Mouse (Mus musculus): ENCODE data around the gene Gm10142. TPM values are rescaled to one million over a fixed set of nuclear protein-coding genes. Genes with fewer than 3 reads are reported as not detected.
"Not testable (repeated sequence)": the region's sequence is repeated elsewhere in the genome, so short reads cannot be mapped to it uniquely, and the experiment has no call there.

Gene Gm10142
- polyA plus RNA-seq, 1 experiment from 2014 or later, result not detected

GRCm38 (mm10) chr10:77750686-77751085, 35.1 kb downstream of the Gm10142 start:
- H3K27ac ChIP-seq; H3K9me3 ChIP-seq; H3K4me3 ChIP-seq; H3K4me1 ChIP-seq (replicated peaks); H3K4me2 ChIP-seq; H3K27me3 ChIP-seq; ATAC-seq (ENCODE audit: low FRiP score); H3K9ac ChIP-seq; H3K36me3 ChIP-seq: not testable (repeated sequence)
- WGBS, result 86% methylated on average over 1 of the region's 1 CpGs

GRCm38 (mm10) chr10:77751254-77751653, 35.6 kb downstream of the Gm10142 start, which contains the start of gene Gm9736:
TSS of gene Gm9736 (minus strand) at chr10:77751354.
- not testable (repeated sequence) for H3K4me2 ChIP-seq; H3K4me1 ChIP-seq (replicated peaks); H3K9me3 ChIP-seq; H3K9ac ChIP-seq; H3K36me3 ChIP-seq; H3K27ac ChIP-seq; H3K4me3 ChIP-seq; H3K27me3 ChIP-seq; ATAC-seq (ENCODE audit: low FRiP score)
- WGBS, result 76% methylated on average over 1 of the region's 1 CpGs

GRCm38 (mm10) chr10:77752312-77752711, 36.7 kb downstream of the Gm10142 start:
- H3K4me1 ChIP-seq (replicated peaks); H3K9ac ChIP-seq; H3K27me3 ChIP-seq; H3K27ac ChIP-seq; H3K36me3 ChIP-seq; H3K4me3 ChIP-seq; H3K4me2 ChIP-seq; ATAC-seq (ENCODE audit: low FRiP score); H3K9me3 ChIP-seq: not testable (repeated sequence)
- WGBS, result 63% methylated on average over 3 of the region's 3 CpGs

DNA sequence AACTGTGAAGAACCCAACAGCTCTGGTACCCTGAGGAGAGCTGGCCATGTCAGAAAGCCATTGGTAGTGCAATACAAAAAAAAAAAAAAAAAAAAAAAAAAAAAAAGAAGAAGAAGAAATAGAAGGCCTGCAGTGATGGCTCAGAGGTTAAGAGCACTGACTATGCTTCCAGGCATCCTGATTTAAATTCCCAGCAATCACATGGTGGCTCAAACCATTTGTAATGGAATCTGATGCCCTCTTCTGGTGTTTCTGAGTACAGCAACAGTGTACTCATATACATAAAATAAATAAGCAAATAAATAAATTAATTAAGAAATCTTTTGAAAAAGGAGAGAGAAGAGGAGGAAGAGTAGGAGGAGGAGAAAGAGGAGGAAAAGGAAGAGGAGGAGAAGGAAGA, 37.8 kb downstream of the Gm10142 start:
- Histone ChIP-seq H3K27ac (no peak overlapping the region), H3K4me1 (replicated peaks) (no peaks in the 10 kb centered on the region), H3K9me3 (no peaks in the 10 kb centered on the region), H3K9ac (no peak overlapping the region), H3K4me2 (no peak overlapping the region), H3K27me3 (no peaks in the 10 kb centered on the region), H3K36me3 (no peaks in the 10 kb centered on the region), H3K4me3 (no peak overlapping the region)
- no peak for ATAC-seq (ENCODE audit: low FRiP score)

- H3K4me2 ChIP-seq; H3K36me3 ChIP-seq; H3K27ac ChIP-seq; ATAC-seq (ENCODE audit: low FRiP score); H3K9me3 ChIP-seq; H3K4me1 ChIP-seq (replicated peaks); H3K27me3 ChIP-seq; H3K4me3 ChIP-seq; H3K9ac ChIP-seq: not testable (repeated sequence)
- no CpG with 5 or more reads among the region's 1 CpGs for WGBS
Observed at GRCm38 (mm10) chr10:77759582-77759981, 44.0 kb downstream of the Gm10142 start, which contains the start of gene Gm3233. TSS of gene Gm3233 (minus strand) at chr10:77759682.

Other genes with a start within 250 kb of the Gm10142 start
- gene Fam207a, start 200.0 kb upstream of the Gm10142 start, polyA plus RNA-seq (2015; fragmentation: Nextera tagmentation; extraction: Ambion mirVana), result 41.2 and 41.8 TPM in 2 replicates
- 0.67 and 0.90 TPM in 2 replicates for gene Itgb2, start 185.6 kb upstream of the Gm10142 start, polyA plus RNA-seq (2015; fragmentation: Nextera tagmentation; extraction: Ambion mirVana)
- 69.0 and 71.9 TPM in 2 replicates for gene Pttg1ip, start 134.1 kb upstream of the Gm10142 start, polyA plus RNA-seq (2015; fragmentation: Nextera tagmentation; extraction: Ambion mirVana)
- 271 and 274 TPM in 2 replicates for gene Sumo3, start 109.7 kb upstream of the Gm10142 start, polyA plus RNA-seq (2015; fragmentation: Nextera tagmentation; extraction: Ambion mirVana)
- 2.1 and 3.4 TPM in 2 replicates for gene Gm49325, start 109.6 kb upstream of the Gm10142 start, polyA plus RNA-seq (2015; fragmentation: Nextera tagmentation; extraction: Ambion mirVana)
- gene Ube2g2, start 93.5 kb upstream of the Gm10142 start, polyA plus RNA-seq (2015; fragmentation: Nextera tagmentation; extraction: Ambion mirVana), result 94.5 and 95.0 TPM in 2 replicates
- gene Tspear, start 29.2 kb upstream of the Gm10142 start, polyA plus RNA-seq (2015; fragmentation: Nextera tagmentation; extraction: Ambion mirVana), result 0.74 and 0.82 TPM in 2 replicates
- not detected in 2 replicates for gene Gm19402, start 25.1 kb upstream of the Gm10142 start, polyA plus RNA-seq (2015; fragmentation: Nextera tagmentation; extraction: Ambion mirVana)
- gene Gm9508, start 18.6 kb upstream of the Gm10142 start, polyA plus RNA-seq (2015; fragmentation: Nextera tagmentation; extraction: Ambion mirVana), result not detected in 2 replicates
- gene Gm10272, start 9.2 kb upstream of the Gm10142 start, polyA plus RNA-seq (2015; fragmentation: Nextera tagmentation; extraction: Ambion mirVana), result not detected in 2 replicates
- gene Gm10024, start 4.3 kb upstream of the Gm10142 start, polyA plus RNA-seq (2015; fragmentation: Nextera tagmentation; extraction: Ambion mirVana), result not detected in 2 replicates
- not detected in 2 replicates for gene Krtap12-1, start 4.8 kb downstream of the Gm10142 start, polyA plus RNA-seq (2015; fragmentation: Nextera tagmentation; extraction: Ambion mirVana)
- gene Gm10100, start 10.7 kb downstream of the Gm10142 start, polyA plus RNA-seq (2015; fragmentation: Nextera tagmentation; extraction: Ambion mirVana), result not detected in 2 replicates
- not detected in 2 replicates for gene Gm18596, start 26.8 kb downstream of the Gm10142 start, polyA plus RNA-seq (2015; fragmentation: Nextera tagmentation; extraction: Ambion mirVana)
- gene Gm9736, start 35.5 kb downstream of the Gm10142 start, polyA plus RNA-seq (2015; fragmentation: Nextera tagmentation; extraction: Ambion mirVana), result not detected in 2 replicates
- not detected in 2 replicates for gene Gm3233, start 43.9 kb downstream of the Gm10142 start, polyA plus RNA-seq (2015; fragmentation: Nextera tagmentation; extraction: Ambion mirVana)
- not detected in 2 replicates for gene Gm3238, start 55.5 kb downstream of the Gm10142 start, polyA plus RNA-seq (2015; fragmentation: Nextera tagmentation; extraction: Ambion mirVana)
- not detected in 2 replicates for gene Gm7138, start 61.1 kb downstream of the Gm10142 start, polyA plus RNA-seq (2015; fragmentation: Nextera tagmentation; extraction: Ambion mirVana)
- not detected in 2 replicates for gene Gm3250, start 66.7 kb downstream of the Gm10142 start, polyA plus RNA-seq (2015; fragmentation: Nextera tagmentation; extraction: Ambion mirVana)
- not detected in 2 replicates for gene Gm7137, start 72.4 kb downstream of the Gm10142 start, polyA plus RNA-seq (2015; fragmentation: Nextera tagmentation; extraction: Ambion mirVana)
- not detected in 2 replicates for gene Gm9639, start 79.3 kb downstream of the Gm10142 start, polyA plus RNA-seq (2015; fragmentation: Nextera tagmentation; extraction: Ambion mirVana)
- not detected in 2 replicates for gene Gm19668, start 83.3 kb downstream of the Gm10142 start, polyA plus RNA-seq (2015; fragmentation: Nextera tagmentation; extraction: Ambion mirVana)
- not detected in 2 replicates for gene Gm9507, start 96.0 kb downstream of the Gm10142 start, polyA plus RNA-seq (2015; fragmentation: Nextera tagmentation; extraction: Ambion mirVana)
- gene Gm2696, start 98.9 kb downstream of the Gm10142 start, polyA plus RNA-seq (2015; fragmentation: Nextera tagmentation; extraction: Ambion mirVana), result not detected in 2 replicates
- gene Krtap10-4, start 111.3 kb downstream of the Gm10142 start, polyA plus RNA-seq (2015; fragmentation: Nextera tagmentation; extraction: Ambion mirVana), result not detected in 2 replicates
- gene Krtap10-10, start 120.1 kb downstream of the Gm10142 start, polyA plus RNA-seq (2015; fragmentation: Nextera tagmentation; extraction: Ambion mirVana), result not detected in 2 replicates
- not detected in 2 replicates for gene Gm36176, start 131.0 kb downstream of the Gm10142 start, polyA plus RNA-seq (2015; fragmentation: Nextera tagmentation; extraction: Ambion mirVana)
- gene Gm10318, start 137.1 kb downstream of the Gm10142 start, polyA plus RNA-seq (2015; fragmentation: Nextera tagmentation; extraction: Ambion mirVana), result not detected in 2 replicates
- not detected in 2 replicates for gene Gm3285, start 146.2 kb downstream of the Gm10142 start, polyA plus RNA-seq (2015; fragmentation: Nextera tagmentation; extraction: Ambion mirVana)
- 12.5 and 14.0 TPM in 2 replicates for gene Lrrc3, start 186.7 kb downstream of the Gm10142 start, polyA plus RNA-seq (2015; fragmentation: Nextera tagmentation; extraction: Ambion mirVana)

All from hindbrain, embryonic 13.5 days (tissue).